Mouse (Mus musculus) liver, postnatal 0 days (tissue): Measurements from ENCODE around the gene 1700025G04Rik. TPM values are rescaled to one million over a fixed set of nuclear protein-coding genes. Genes with fewer than 3 reads are reported as not detected.

Source experiments
- ATAC-seq: fragments of 200-750 bp; cut with Nextera tagmentation; 2 replicates; pipeline ENCODE4 v1.8.0; 2017; ENCODE audit warnings: mild to moderate bottlenecking, moderate library complexity
- DNase-seq: peaks from one replicate; pipeline ENCODE4 v3.0.0-alpha.2; 2016
- H3K27ac ChIP-seq: fragments of 300-500 bp; sonication (generic); 2 replicates; pipeline ENCODE4 v1.5.1; 2014; ENCODE audit warnings: antibody characterized with exemption, moderate library complexity, mild to moderate bottlenecking, low read depth
- H3K27me3 ChIP-seq: fragments of 300-500 bp; sonication (generic); 2 replicates; pipeline ENCODE4 v1.6.1; 2014; ENCODE audit warnings: low read length, control low read depth, mixed read lengths; ENCODE audit not compliant: insufficient read depth
- H3K36me3 ChIP-seq: fragments of 300-500 bp; sonication (generic); replicated peaks from 2 replicates; pipeline ENCODE4 v1.6.1; 2014; ENCODE audit warnings: mild to moderate bottlenecking, control low read depth, low read length, moderate library complexity, mixed read lengths; ENCODE audit not compliant: insufficient read depth
- H3K4me1 ChIP-seq: fragments of 300-500 bp; sonication (generic); 2 replicates; pipeline ENCODE4 v1.6.1; 2014; ENCODE audit warnings: antibody characterized with exemption, mild to moderate bottlenecking, control low read depth; ENCODE audit not compliant: insufficient read depth
- H3K4me2 ChIP-seq: fragments of 300-500 bp; sonication (generic); 2 replicates; pipeline ENCODE4 v1.6.1; 2014; ENCODE audit warnings: low read depth, mild to moderate bottlenecking, low read length, moderate library complexity, mixed read lengths
- H3K4me3 ChIP-seq: fragments of 300-500 bp; sonication (generic); 2 replicates; pipeline ENCODE4 v1.5.1; 2014; ENCODE audit warnings: low read depth, low read length
- H3K9ac ChIP-seq: fragments of 300-500 bp; sonication (generic); replicated peaks from 2 replicates; pipeline ENCODE4 v1.6.1; 2014; ENCODE audit warnings: mild to moderate bottlenecking, moderate library complexity
- H3K9me3 ChIP-seq: fragments of 300-500 bp; sonication (generic); 2 replicates; pipeline ENCODE4 v1.6.1; 2016; ENCODE audit warnings: mild to moderate bottlenecking, control low read depth, low read length, mixed read lengths
- CTCF ChIP-seq: sonication (generic); IDR thresholded peaks from 2 replicates; pipeline ENCODE4 v1.5.1; 2016; ENCODE audit warnings: antibody characterized with exemption, low read depth
- EP300 ChIP-seq: IDR thresholded peaks from 2 replicates; pipeline ENCODE4 v1.6.1; 2016; ENCODE audit warnings: antibody characterized with exemption, low read depth, mild to moderate bottlenecking
- WGBS: fragments of 180-500 bp; shearing (Covaris S2); extraction: QIAGEN DNeasy Blood & Tissue Kit; methylation state at CpG from one replicate; pipeline ENCODE4 v1.1.7; 2014; ENCODE audit not compliant: insufficient replicate concordance; 5-methylcytosine and 5-hydroxymethylcytosine counted together
- polyA plus RNA-seq: library from polyadenylated mRNA; unstranded; fragments of >200 nt; fragmentation: Nextera tagmentation; extraction: Ambion mirVana; gene quantifications from 2 replicates; pipeline ENCODE4 v1.2.1, GENCODE M21; 2015

Gene 1700025G04Rik
- polyA plus RNA-seq, 1 experiment from 2014 or later: 3.0 TPM

DNA sequence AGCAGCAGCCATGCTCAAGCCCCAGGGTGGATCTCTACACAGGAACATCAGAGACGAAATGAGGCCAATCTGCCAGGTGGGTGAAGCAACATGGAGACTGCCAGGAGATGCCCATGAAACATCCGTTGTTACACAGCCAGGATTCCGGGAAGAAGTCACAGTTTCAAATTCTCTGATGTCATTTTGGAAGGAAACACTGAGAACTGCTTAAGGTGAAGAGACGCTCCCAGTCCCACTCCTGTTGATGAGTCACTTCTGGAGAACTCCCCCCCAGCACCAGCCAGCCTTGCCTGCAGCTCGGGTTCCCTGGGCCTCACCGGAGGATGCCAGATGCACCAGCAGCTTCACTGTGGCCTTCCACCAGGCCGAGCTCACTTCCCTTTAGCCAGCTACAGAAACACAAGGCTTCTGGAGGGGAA, 90.5 kb downstream of the 1700025G04Rik start:
- Histone ChIP-seq H3K4me1 (peaks cover 5% of the 10 kb centered on the region; the same call in 1 of the 2 replicates), H3K9me3 (no peaks in the 10 kb centered on the region), H3K36me3 (no peaks in the 10 kb centered on the region), H3K4me2 (no peak overlapping the region), H3K4me3 (no peak overlapping the region), H3K27me3 (no peaks in the 10 kb centered on the region), H3K9ac (no peak overlapping the region), H3K27ac (no peak overlapping the region)
- no peak for TF ChIP-seq EP300
- no peak for TF ChIP-seq CTCF
- 56% methylated on average over 7 of the region's 7 CpGs for WGBS
- no peak for DNase-seq
- ATAC-seq: no peak

DNA sequence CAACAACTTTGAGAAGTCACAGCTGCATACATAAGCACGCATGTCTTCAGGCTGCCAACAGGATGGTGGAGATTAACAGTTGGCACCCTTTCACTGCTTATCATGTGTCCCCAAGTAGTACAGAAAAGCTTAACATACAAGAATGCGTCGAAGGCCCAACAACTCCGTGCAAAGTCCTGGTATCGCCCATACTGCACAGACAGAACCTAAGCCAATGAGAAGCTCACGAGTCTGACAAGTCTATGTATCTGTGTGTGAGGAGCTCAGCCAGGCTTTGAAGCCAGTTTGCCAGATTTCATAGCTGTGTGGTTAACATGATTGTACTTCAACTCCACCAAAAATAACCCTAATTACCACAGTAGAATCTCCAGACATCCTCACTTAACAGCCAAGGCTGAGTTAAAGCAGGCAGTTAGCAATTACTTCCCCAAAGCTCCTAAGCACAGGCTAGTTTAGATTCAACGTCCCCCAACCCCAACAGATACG, 91.2 kb downstream of the 1700025G04Rik start:
- H3K4me1 ChIP-seq: peaks cover 5% of the 10 kb centered on the region; the same call in 1 of the 2 replicates
- TF ChIP-seq EP300 (no peak), CTCF (no peak)
- no peaks in the 10 kb centered on the region for H3K9me3 ChIP-seq
- H3K9ac ChIP-seq: no peak overlapping the region
- H3K36me3 ChIP-seq: no peaks in the 10 kb centered on the region
- no peak overlapping the region for H3K27ac ChIP-seq
- WGBS: 58% methylated on average over 8 of the region's 8 CpGs
- H3K4me3 ChIP-seq: no peak overlapping the region
- DNase-seq (no peak), ATAC-seq (no peak)
- no peak overlapping the region for H3K4me2 ChIP-seq
- no peaks in the 10 kb centered on the region for H3K27me3 ChIP-seq

DNA sequence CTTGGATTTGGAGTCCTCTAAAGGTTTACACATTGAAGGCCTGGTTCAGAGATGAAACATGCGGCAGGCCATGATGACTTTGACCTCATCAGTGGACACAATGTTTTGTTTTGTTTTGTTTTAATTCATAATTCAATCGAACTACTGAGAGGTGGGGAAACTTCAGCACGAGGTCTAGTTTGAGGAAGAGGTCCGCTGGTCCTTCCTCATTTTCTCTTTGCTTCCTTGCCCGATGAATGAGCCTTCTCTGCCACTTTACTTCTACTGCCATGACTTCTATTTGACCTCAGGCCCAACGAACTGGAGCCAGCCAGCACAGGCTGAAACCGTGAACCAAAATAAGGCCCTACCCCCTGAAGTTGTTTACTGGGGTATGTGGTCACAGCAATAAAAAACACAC, 92.3 kb downstream of the 1700025G04Rik start:
- DNase-seq: no peak
- TF ChIP-seq CTCF (no peak), EP300 (no peak)
- Histone ChIP-seq H3K27me3 (no peaks in the 10 kb centered on the region), H3K4me3 (no peak overlapping the region), H3K4me1 (peaks cover 5% of the 10 kb centered on the region; the same call in 1 of the 2 replicates), H3K27ac (no peak overlapping the region), H3K4me2 (no peak overlapping the region), H3K36me3 (no peaks in the 10 kb centered on the region), H3K9ac (no peak overlapping the region), H3K9me3 (no peaks in the 10 kb centered on the region)
- ATAC-seq: no peak
- 40% methylated on average over 7 of the region's 7 CpGs for WGBS

DNA sequence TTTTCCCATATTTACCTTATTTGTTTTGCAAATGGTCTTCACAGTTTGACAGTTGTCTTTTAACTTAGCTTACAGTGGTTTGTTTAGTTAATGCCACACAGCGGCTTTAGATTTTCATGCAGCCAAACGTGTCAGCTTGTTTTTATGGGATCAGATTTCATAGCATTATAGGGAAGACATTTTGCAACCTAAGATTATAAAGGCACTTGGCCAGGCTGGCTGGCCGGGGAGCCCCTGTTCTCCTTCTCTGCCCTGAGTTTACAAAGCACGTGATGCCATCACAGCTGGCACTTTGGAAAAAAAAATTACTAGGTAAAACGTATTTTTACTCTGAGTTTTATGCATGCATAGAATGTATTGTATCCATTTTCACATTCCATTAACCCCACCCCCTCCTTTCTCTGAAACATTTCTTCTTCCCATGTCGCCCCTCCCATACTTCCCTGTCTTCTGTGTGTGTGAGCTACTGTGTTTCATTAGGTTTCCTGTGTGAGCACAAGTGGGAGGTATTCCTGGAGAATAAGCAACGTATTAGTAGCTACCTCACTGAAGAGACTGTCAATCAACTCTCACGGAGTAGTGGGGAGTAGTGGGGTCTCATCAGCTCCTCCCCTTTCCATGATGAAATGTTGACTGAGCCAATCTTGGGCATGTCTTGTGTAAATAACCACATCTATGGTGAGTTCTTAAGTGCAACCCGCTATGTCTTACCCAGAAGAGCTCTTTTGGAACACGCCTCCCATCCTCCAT, 93.8 kb downstream of the 1700025G04Rik start:
- Histone ChIP-seq H3K27ac (no peak overlapping the region), H3K9ac (no peak overlapping the region), H3K36me3 (no peaks in the 10 kb centered on the region), H3K4me1 (peaks cover 5% of the 10 kb centered on the region; the same call in 1 of the 2 replicates), H3K4me3 (no peak overlapping the region), H3K27me3 (no peaks in the 10 kb centered on the region), H3K9me3 (peaks cover 4% of the 10 kb centered on the region; the same call in 1 of the 2 replicates), H3K4me2 (no peak overlapping the region)
- TF ChIP-seq EP300: no peak
- TF ChIP-seq CTCF: no peak
- whole genome bisulfite sequencing: 71% methylated on average over 10 of the region's 10 CpGs
- ATAC-seq (no peak), DNase-seq (no peak)

DNA sequence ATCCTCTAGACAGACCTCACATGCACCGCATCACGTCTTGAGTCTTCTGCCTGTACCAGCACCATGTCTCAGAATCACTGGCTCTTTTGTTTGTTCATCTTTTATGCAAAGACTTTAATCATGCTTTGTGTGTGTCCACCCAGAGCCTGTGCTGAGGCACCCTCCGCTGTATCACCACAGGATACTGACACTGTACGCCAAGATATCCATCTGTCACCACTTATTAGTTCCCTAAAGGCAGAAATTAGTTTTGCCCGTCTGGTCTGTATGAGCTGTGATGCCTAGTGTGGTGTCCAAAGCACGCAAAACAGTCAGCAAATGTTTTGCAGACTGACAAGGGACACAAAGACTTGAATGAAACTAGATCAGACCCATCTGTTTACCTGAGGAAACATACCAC, 95.7 kb downstream of the 1700025G04Rik start:
- WGBS: 80% methylated on average over 6 of the region's 6 CpGs
- TF ChIP-seq EP300 (no peak), CTCF (no peak)
- no peak for DNase-seq
- Histone ChIP-seq H3K4me1 (peaks cover 5% of the 10 kb centered on the region; the same call in 1 of the 2 replicates), H3K27ac (no peak overlapping the region), H3K27me3 (no peaks in the 10 kb centered on the region), H3K9me3 (peaks cover 4% of the 10 kb centered on the region; the same call in 1 of the 2 replicates), H3K4me2 (no peak overlapping the region), H3K4me3 (no peak overlapping the region), H3K36me3 (no peaks in the 10 kb centered on the region), H3K9ac (no peak overlapping the region)
- no peak for ATAC-seq

DNA sequence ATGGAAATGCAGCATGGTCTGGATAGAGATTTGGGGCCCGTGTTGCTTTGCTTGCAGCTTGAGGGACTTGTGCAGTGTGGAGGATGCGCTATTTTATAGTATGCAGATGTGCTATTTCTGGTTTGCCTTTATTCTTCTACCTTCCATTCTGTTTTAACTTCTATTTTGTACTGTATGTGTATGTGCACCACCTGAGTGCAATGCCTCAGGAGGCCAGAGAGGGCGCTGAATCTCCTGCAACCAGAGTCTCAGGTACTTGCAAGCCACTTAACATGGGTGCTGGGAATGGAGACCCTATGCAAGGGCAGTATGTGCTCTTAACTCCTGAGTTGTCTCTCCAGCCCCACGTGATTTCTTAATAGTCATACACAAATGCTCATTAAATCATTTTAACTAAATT, 98.4 kb downstream of the 1700025G04Rik start:
- Histone ChIP-seq H3K4me1 (no peaks in the 10 kb centered on the region), H3K4me3 (no peak overlapping the region), H3K27me3 (no peaks in the 10 kb centered on the region), H3K9ac (no peak overlapping the region), H3K36me3 (no peaks in the 10 kb centered on the region), H3K27ac (no peak overlapping the region), H3K9me3 (peaks cover 4% of the 10 kb centered on the region; the same call in 1 of the 2 replicates), H3K4me2 (no peak overlapping the region)
- DNase-seq (no peak), ATAC-seq (no peak)
- TF ChIP-seq CTCF: no peak
- TF ChIP-seq EP300: no peak
- WGBS: 81% methylated on average over 4 of the region's 4 CpGs
